Mouse (Mus musculus) myocyte (in vitro differentiated cells): Measurements from ENCODE around the gene Cldn34c4. TPM values are rescaled to one million over a fixed set of nuclear protein-coding genes. Genes with fewer than 3 reads are reported as not detected.

Source experiments
- H3K27me3 ChIP-seq: one replicate; pipeline ENCODE4 v1.6.1; 2011; ENCODE audit not compliant: control insufficient read depth, insufficient read depth, insufficient read length
- H3K36me3 ChIP-seq: one replicate; pipeline ENCODE4 v1.6.1; 2011; ENCODE audit not compliant: control insufficient read depth, insufficient read depth
- H3K4me2 ChIP-seq: one replicate; pipeline ENCODE4 v1.6.1; 2011; ENCODE audit warnings: low read depth, control low read depth
- H3K4me3 ChIP-seq: one replicate; pipeline ENCODE4 v1.5.1; 2011; ENCODE audit warnings: mild to moderate bottlenecking, control low read depth, moderate library complexity
- H3K79me2 ChIP-seq: one replicate; pipeline ENCODE4 v1.6.1; 2011; ENCODE audit not compliant: control insufficient read depth, insufficient read depth
- H3ac ChIP-seq: one replicate; pipeline ENCODE4 v1.6.1; 2011; ENCODE audit not compliant: control insufficient read depth, insufficient read length
- CEBPB ChIP-seq: IDR thresholded peaks from 2 replicates; pipeline ENCODE4 v1.6.1; 2011; ENCODE audit warnings: mild to moderate bottlenecking, moderate library complexity; ENCODE audit not compliant: poor library complexity, insufficient read depth, severe bottlenecking
- E2F4 ChIP-seq: IDR thresholded peaks from one replicate; pipeline ENCODE4 v1.6.1; 2011; ENCODE audit warnings: mild to moderate bottlenecking, control low read depth, moderate library complexity; ENCODE audit not compliant: insufficient read depth
- MAX ChIP-seq: IDR thresholded peaks from one replicate; pipeline ENCODE4 v1.6.1; 2011; ENCODE audit warnings: low read depth, mild to moderate bottlenecking, control low read depth
- MYOD1 ChIP-seq, 3 experiments: IDR thresholded peaks; one replicate each; pipeline ENCODE4 v1.6.1; 2011; ENCODE audit warnings: control low read depth in 2 of 3, low read depth in 2 of 3, mild to moderate bottlenecking in 2 of 3, moderate library complexity in 1 of 3; ENCODE audit not compliant: insufficient read length in 2 of 3, control insufficient read depth in 1 of 3
- MYOG ChIP-seq, 3 experiments: IDR thresholded peaks; one replicate each; pipeline ENCODE4 v1.6.1; 2011; ENCODE audit warnings: control low read depth in 2 of 3, low read depth in 2 of 3, mild to moderate bottlenecking in 2 of 3; ENCODE audit not compliant: insufficient read length in 2 of 3, control insufficient read depth in 1 of 3, insufficient read depth in 1 of 3
- POLR2A ChIP-seq: IDR thresholded peaks from one replicate; pipeline ENCODE4 v1.6.1; 2011; ENCODE audit warnings: low read depth, mild to moderate bottlenecking, control low read depth, moderate library complexity; ENCODE audit not compliant: insufficient read length
- POLR2AphosphoS2 ChIP-seq: IDR thresholded peaks from one replicate; pipeline ENCODE4 v1.6.1; 2011; ENCODE audit warnings: low read depth, control low read depth; ENCODE audit not compliant: insufficient read length
- REST ChIP-seq: IDR thresholded peaks from one replicate; pipeline ENCODE4 v1.6.1; 2011; ENCODE audit warnings: mild to moderate bottlenecking, control low read depth, moderate library complexity; ENCODE audit not compliant: insufficient read depth, insufficient read length
- SRF ChIP-seq: IDR thresholded peaks from one replicate; pipeline ENCODE4 v1.6.1; 2011; ENCODE audit warnings: low read depth; ENCODE audit not compliant: control insufficient read depth, insufficient read length
- TCF12 ChIP-seq: IDR thresholded peaks from one replicate; pipeline ENCODE4 v1.6.1; 2011; ENCODE audit warnings: mild to moderate bottlenecking, control low read depth; ENCODE audit not compliant: poor library complexity, insufficient read depth, severe bottlenecking
- TCF3 ChIP-seq: IDR thresholded peaks from one replicate; pipeline ENCODE4 v1.6.1; 2011; ENCODE audit warnings: low read depth, control low read depth; ENCODE audit not compliant: insufficient read length
- USF1 ChIP-seq: IDR thresholded peaks from one replicate; pipeline ENCODE4 v1.6.1; 2011; ENCODE audit warnings: low read depth, mild to moderate bottlenecking, control low read depth, moderate library complexity
- polyA plus RNA-seq: library from polyadenylated mRNA; unstranded; fragments of >200 nt; fragmentation: generic; extraction: Trizol; gene quantifications from one replicate; pipeline ENCODE4 v1.2.1, GENCODE M21; 2012; ENCODE audit warnings: missing spikeins

Cldn34c4 gene
- polyA plus RNA-seq, result not detected

GRCm38 (mm10) chrX:127736454-127736853, at the start of gene Cldn34c4:
TSS of gene Cldn34c4 (minus strand) at chrX:127736554.
- no peaks in the 10 kb centered on the region for H3K79me2 ChIP-seq
- no peak for TF ChIP-seq CEBPB
- H3K4me2 ChIP-seq, result no peak within 1 kb of the TSS

GRCm38 (mm10) chrX:127747062-127747461, 10.7 kb upstream of the Cldn34c4 start:
- H3K27me3 ChIP-seq, result no peaks in the 10 kb centered on the region
- H3K79me2 ChIP-seq, result no peaks in the 10 kb centered on the region
- TF ChIP-seq USF1 (no peak), MYOD1 (IDR thresholded peaks at IDR 0.05; ENCODE audit: control insufficient read depth in 1 of 3, insufficient read length in 2 of 3, low read depth in 2 of 3) (no peak), TCF3 (no peak), TCF12 (no peak), MYOG (IDR thresholded peaks at IDR 0.05; ENCODE audit: control insufficient read depth in 1 of 3, insufficient read depth in 1 of 3, insufficient read length in 2 of 3, low read depth in 2 of 3) (no peak), REST (no peak), POLR2AphosphoS2 (no peak), MAX (no peak), POLR2A (no peak), SRF (no peak), E2F4 (no peak), CEBPB (no peak)
- no peak overlapping the region for H3K4me2 ChIP-seq
- no peak overlapping the region for H3ac ChIP-seq
- no peaks in the 10 kb centered on the region for H3K36me3 ChIP-seq
- no peak overlapping the region for H3K4me3 ChIP-seq

More at GRCm38 (mm10) chrX:127736454-127736853, at the start of gene Cldn34c4:
- Histone ChIP-seq H3ac (no peak within 1 kb of the TSS), H3K4me3 (no peak within 1 kb of the TSS), H3K27me3 (no peaks in the 10 kb centered on the region), H3K36me3 (no peaks in the 10 kb centered on the region)
